Mouse (Mus musculus): ENCODE measurements around the gene Cabp2. TPM values are rescaled to one million over a fixed set of nuclear protein-coding genes. Genes with fewer than 3 reads are reported as not detected.
"Not testable (repeated sequence)": the region's sequence is repeated elsewhere in the genome, so short reads cannot be mapped to it uniquely, and the experiment has no call there.

Cabp2 gene
- polyA plus RNA-seq (2014; fragmentation: Nextera tagmentation; extraction: Ambion mirVana): not detected in 2 replicates

- Histone ChIP-seq H3K9ac (ENCODE audit: low read length) (no peak within 1 kb of the TSS), H3K36me3 (ENCODE audit: control insufficient read depth, insufficient read depth, low read length) (no peaks in the 10 kb centered on the region), H3K4me2 (ENCODE audit: low read length) (no peak within 1 kb of the TSS), H3K4me1 (ENCODE audit: control insufficient read depth in 2 of 2, insufficient read depth in 2 of 2, low read length in 2 of 2) (no peaks in the 10 kb centered on the region), H3K27ac (replicated peaks in 1 of 2; ENCODE audit: control insufficient read depth in 1 of 2, insufficient read depth in 1 of 2, low read depth in 2 of 2, low read length in 2 of 2) (no peak within 1 kb of the TSS), H3K4me3 (ENCODE audit: control insufficient read depth in 1 of 2, insufficient read depth in 1 of 2, low read depth in 1 of 2, low read length in 2 of 2) (no peak within 1 kb of the TSS), H3K9me3 (ENCODE audit: control insufficient read depth, low read length) (no peaks in the 10 kb centered on the region), H3K27me3 (ENCODE audit: control insufficient read depth, insufficient read depth, low read length) (0 out of 2 replicates have a peak, but pooled peaks cover 5% of the 10 kb centered on the region)
- ATAC-seq (ENCODE audit: insufficient number of reproducible peaks, insufficient read depth, low FRiP score, low read depth): no peak
- WGBS: 81% methylated on average over 3 of the region's 3 CpGs
Measured at GRCm38 (mm10) chr19:4081394-4081793, at the start of gene Cabp2. TSS of gene Cabp2 (plus strand) at chr19:4081578.

- Histone ChIP-seq H3K4me3 (ENCODE audit: control insufficient read depth in 1 of 2, insufficient read depth in 1 of 2, low read depth in 1 of 2, low read length in 2 of 2) (no peak overlapping the region), H3K36me3 (ENCODE audit: control insufficient read depth, insufficient read depth, low read length) (peaks cover 5% of the 10 kb centered on the region; the same call in 1 of the 2 replicates), H3K27me3 (ENCODE audit: control insufficient read depth, insufficient read depth, low read length) (no peaks in the 10 kb centered on the region), H3K9me3 (ENCODE audit: control insufficient read depth, low read length) (no peaks in the 10 kb centered on the region), H3K9ac (ENCODE audit: low read length) (no peak overlapping the region), H3K4me2 (ENCODE audit: low read length) (no peak overlapping the region), H3K27ac (replicated peaks in 1 of 2; ENCODE audit: control insufficient read depth in 1 of 2, insufficient read depth in 1 of 2, low read depth in 2 of 2, low read length in 2 of 2) (no peak overlapping the region), H3K4me1 (ENCODE audit: control insufficient read depth in 2 of 2, insufficient read depth in 2 of 2, low read length in 2 of 2) (peaks cover 0 to 3% of the 10 kb centered on the region in 2 experiments; a peak in 1 of 4 replicates)
- no peak for ATAC-seq (ENCODE audit: insufficient number of reproducible peaks, insufficient read depth, low FRiP score, low read depth)
- WGBS: 41% methylated on average over 7 of the region's 7 CpGs
Measured at GRCm38 (mm10) chr19:4032668-4033067, 48.7 kb upstream of the Cabp2 start.

DNA sequence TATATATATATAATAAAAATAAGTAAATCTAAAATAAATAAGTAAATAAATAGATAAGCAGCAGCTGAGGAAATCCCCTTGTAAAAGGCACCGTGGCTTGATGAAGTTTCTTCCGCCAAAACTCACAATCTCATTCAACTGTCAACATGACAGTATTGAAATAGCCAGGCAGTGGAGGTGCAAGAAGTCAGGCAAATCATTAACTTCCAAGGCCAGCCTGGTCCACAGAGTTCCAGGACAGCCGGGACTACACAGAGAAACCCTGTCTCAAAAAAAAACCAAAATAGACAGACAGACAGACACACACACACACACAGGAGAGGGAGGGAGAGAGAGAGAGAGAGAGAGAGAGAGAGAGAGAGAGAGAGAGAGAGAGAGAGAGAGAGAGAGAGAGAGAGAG lies 48.1 kb upstream of the Cabp2 start:
- WGBS: 70% methylated on average over 3 of the region's 3 CpGs

GRCm38 (mm10) chr19:4033742-4034141 lies 47.6 kb upstream of the Cabp2 start:
- no peak for ATAC-seq (ENCODE audit: insufficient number of reproducible peaks, insufficient read depth, low FRiP score, low read depth)
- 62% methylated on average over 5 of the region's 5 CpGs for WGBS

More for the DNA sequence above, 48.1 kb upstream of the Cabp2 start:
- ATAC-seq (ENCODE audit: insufficient number of reproducible peaks, insufficient read depth, low FRiP score, low read depth): no peak
- no peaks in the 10 kb centered on the region for H3K27me3 ChIP-seq (ENCODE audit: control insufficient read depth, insufficient read depth, low read length)
- H3K36me3 ChIP-seq (ENCODE audit: control insufficient read depth, insufficient read depth, low read length): peaks cover 5% of the 10 kb centered on the region; the same call in 1 of the 2 replicates
- no peak overlapping the region for H3K27ac ChIP-seq (replicated peaks in 1 of 2; ENCODE audit: control insufficient read depth in 1 of 2, insufficient read depth in 1 of 2, low read depth in 2 of 2, low read length in 2 of 2)
- no peak overlapping the region for H3K4me2 ChIP-seq (ENCODE audit: low read length)
- H3K9me3 ChIP-seq (ENCODE audit: control insufficient read depth, low read length): no peaks in the 10 kb centered on the region
- no peak overlapping the region for H3K4me3 ChIP-seq (ENCODE audit: control insufficient read depth in 1 of 2, insufficient read depth in 1 of 2, low read depth in 1 of 2, low read length in 2 of 2)
- H3K4me1 ChIP-seq (ENCODE audit: control insufficient read depth in 2 of 2, insufficient read depth in 2 of 2, low read length in 2 of 2): peaks cover 3 to 4% of the 10 kb centered on the region in 2 experiments
- H3K9ac ChIP-seq (ENCODE audit: low read length): no peak overlapping the region

DNA sequence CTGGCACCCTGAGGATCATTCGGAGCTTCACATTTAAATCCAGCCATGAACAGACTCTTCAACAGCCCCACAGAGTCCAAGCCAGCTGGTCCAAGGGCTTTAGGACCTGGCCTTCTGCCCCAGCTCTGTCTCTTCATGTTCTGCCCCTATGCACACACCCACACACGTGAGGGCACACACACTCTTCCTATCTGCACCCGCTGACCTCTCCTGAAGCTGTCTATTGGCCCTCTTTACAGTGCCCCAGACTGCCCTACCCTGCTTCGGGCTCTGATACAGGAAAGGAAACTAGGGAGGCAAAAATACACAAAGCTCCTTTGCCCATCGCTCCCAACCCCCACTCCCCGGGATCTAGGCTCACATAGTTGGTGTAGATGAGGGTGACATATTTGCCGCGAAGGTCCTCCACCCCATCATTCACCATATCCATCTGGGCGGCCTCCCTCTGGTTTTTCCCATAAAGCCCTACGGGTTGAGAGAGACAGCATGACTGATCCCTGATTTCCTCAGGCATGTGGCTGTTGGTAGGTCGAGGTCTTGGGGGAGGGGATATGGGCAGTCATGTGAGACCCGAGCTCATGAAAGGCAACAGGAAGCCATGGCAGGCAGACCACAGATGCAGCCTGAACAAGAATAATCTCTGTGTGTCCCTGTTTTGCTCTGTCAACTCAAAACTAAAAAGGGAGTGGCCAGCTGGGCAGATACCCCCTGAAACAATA lies 44.9 kb upstream of the Cabp2 start:
- no peak overlapping the region for H3K27ac ChIP-seq (replicated peaks in 1 of 2; ENCODE audit: control insufficient read depth in 1 of 2, insufficient read depth in 1 of 2, low read depth in 2 of 2, low read length in 2 of 2)
- H3K4me2 ChIP-seq (ENCODE audit: low read length): no peak overlapping the region
- H3K9ac ChIP-seq (ENCODE audit: low read length): no peak overlapping the region; the same call in 1 of the 2 replicates
- H3K36me3 ChIP-seq (ENCODE audit: control insufficient read depth, insufficient read depth, low read length): peaks cover 5% of the 10 kb centered on the region; the same call in 1 of the 2 replicates
- H3K4me3 ChIP-seq (ENCODE audit: control insufficient read depth in 1 of 2, insufficient read depth in 1 of 2, low read depth in 1 of 2, low read length in 2 of 2): no peak overlapping the region
- peaks cover 3 to 6% of the 10 kb centered on the region in 2 experiments for H3K4me1 ChIP-seq (ENCODE audit: control insufficient read depth in 2 of 2, insufficient read depth in 2 of 2, low read length in 2 of 2)
- no peak for ATAC-seq (ENCODE audit: insufficient number of reproducible peaks, insufficient read depth, low FRiP score, low read depth)
- H3K27me3 ChIP-seq (ENCODE audit: control insufficient read depth, insufficient read depth, low read length): no peaks in the 10 kb centered on the region
- H3K9me3 ChIP-seq (ENCODE audit: control insufficient read depth, low read length): no peaks in the 10 kb centered on the region
- WGBS: 78% methylated on average over 12 of the region's 12 CpGs

More at GRCm38 (mm10) chr19:4033742-4034141, 47.6 kb upstream of the Cabp2 start:
- no peak overlapping the region for H3K4me2 ChIP-seq (ENCODE audit: low read length)
- H3K9me3 ChIP-seq (ENCODE audit: control insufficient read depth, low read length): no peaks in the 10 kb centered on the region
- no peak overlapping the region for H3K27ac ChIP-seq (replicated peaks in 1 of 2; ENCODE audit: control insufficient read depth in 1 of 2, insufficient read depth in 1 of 2, low read depth in 2 of 2, low read length in 2 of 2)
- peaks cover 3 to 6% of the 10 kb centered on the region in 2 experiments for H3K4me1 ChIP-seq (ENCODE audit: control insufficient read depth in 2 of 2, insufficient read depth in 2 of 2, low read length in 2 of 2)
- H3K36me3 ChIP-seq (ENCODE audit: control insufficient read depth, insufficient read depth, low read length): peaks cover 5% of the 10 kb centered on the region; the same call in 1 of the 2 replicates
- H3K9ac ChIP-seq (ENCODE audit: low read length): no peak overlapping the region
- no peak overlapping the region for H3K4me3 ChIP-seq (ENCODE audit: control insufficient read depth in 1 of 2, insufficient read depth in 1 of 2, low read depth in 1 of 2, low read length in 2 of 2)
- no peaks in the 10 kb centered on the region for H3K27me3 ChIP-seq (ENCODE audit: control insufficient read depth, insufficient read depth, low read length)

DNA sequence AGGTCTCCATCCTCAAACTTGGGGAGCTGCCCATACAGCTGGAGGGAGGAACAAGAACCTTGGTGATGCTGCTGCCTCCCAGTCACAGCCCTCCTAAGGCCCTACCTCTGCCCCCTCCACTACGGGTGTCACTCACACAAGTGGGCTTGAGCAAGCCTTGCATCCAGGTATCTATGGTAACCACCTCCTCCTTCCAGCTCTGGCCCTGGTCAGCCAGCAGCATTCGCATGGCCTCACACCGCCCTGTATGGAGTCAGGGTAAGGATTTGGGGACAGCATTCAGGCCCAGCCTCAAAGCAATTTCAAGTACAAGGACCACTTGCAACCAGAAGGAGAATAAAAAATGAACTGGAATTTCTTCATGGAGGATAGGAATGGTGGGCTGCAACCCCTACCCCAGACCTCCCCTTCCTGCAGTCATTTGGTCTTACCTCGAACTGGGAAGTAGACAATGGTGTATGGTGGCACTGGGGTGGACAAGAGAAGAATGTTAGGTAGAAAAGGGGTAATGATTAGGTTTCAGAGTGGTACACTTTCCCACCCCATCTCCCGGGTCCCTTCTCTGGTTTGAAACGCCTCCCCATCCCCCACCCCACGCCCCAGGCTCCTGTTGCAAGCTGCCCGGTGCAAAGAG lies 44.1 kb upstream of the Cabp2 start:
- H3K9me3 ChIP-seq (ENCODE audit: control insufficient read depth, low read length); ATAC-seq (ENCODE audit: insufficient number of reproducible peaks, insufficient read depth, low FRiP score, low read depth); H3K27me3 ChIP-seq (ENCODE audit: control insufficient read depth, insufficient read depth, low read length); H3K4me1 ChIP-seq (ENCODE audit: control insufficient read depth in 2 of 2, insufficient read depth in 2 of 2, low read length in 2 of 2); H3K36me3 ChIP-seq (ENCODE audit: control insufficient read depth, insufficient read depth, low read length): not testable (repeated sequence)
- H3K27ac ChIP-seq (replicated peaks in 1 of 2; ENCODE audit: control insufficient read depth in 1 of 2, insufficient read depth in 1 of 2, low read depth in 2 of 2, low read length in 2 of 2): peak overlapping the region; percentile 70 to 72; a peak in 3 of 4 replicates
- 29% methylated on average over 7 of the region's 8 CpGs for WGBS
- H3K4me2 ChIP-seq (ENCODE audit: low read length): peak overlapping the region; percentile 71
- peak overlapping the region; percentile 81 for H3K9ac ChIP-seq (ENCODE audit: low read length)
- peak overlapping the region; percentile 64 to 83 for H3K4me3 ChIP-seq (ENCODE audit: control insufficient read depth in 1 of 2, insufficient read depth in 1 of 2, low read depth in 1 of 2, low read length in 2 of 2)

- Histone ChIP-seq H3K9ac (ENCODE audit: low read length) (peak within 1 kb of the TSS; percentile 81), H3K4me2 (ENCODE audit: low read length) (peak within 1 kb of the TSS; percentile 71), H3K4me1 (ENCODE audit: control insufficient read depth in 2 of 2, insufficient read depth in 2 of 2, low read length in 2 of 2) (peaks cover 3 to 6% of the 10 kb centered on the region in 2 experiments), H3K9me3 (ENCODE audit: control insufficient read depth, low read length) (no peaks in the 10 kb centered on the region), H3K27me3 (ENCODE audit: control insufficient read depth, insufficient read depth, low read length) (no peaks in the 10 kb centered on the region), H3K36me3 (ENCODE audit: control insufficient read depth, insufficient read depth, low read length) (peaks cover 5% of the 10 kb centered on the region; the same call in 1 of the 2 replicates), H3K4me3 (ENCODE audit: control insufficient read depth in 1 of 2, insufficient read depth in 1 of 2, low read depth in 1 of 2, low read length in 2 of 2) (peak within 1 kb of the TSS; percentile 64 to 83), H3K27ac (replicated peaks in 1 of 2; ENCODE audit: control insufficient read depth in 1 of 2, insufficient read depth in 1 of 2, low read depth in 2 of 2, low read length in 2 of 2) (peak within 1 kb of the TSS; percentile 72 to 81)
- peak; percentile 78 for ATAC-seq (ENCODE audit: insufficient number of reproducible peaks, insufficient read depth, low FRiP score, low read depth)
- WGBS: under 1% methylated on average over 26 of the region's 26 CpGs
Measured at GRCm38 (mm10) chr19:4037788-4038232, 43.6 kb upstream of the Cabp2 start, which contains the start of gene Gstp1. TSS of gene Gstp1 (minus strand) at chr19:4037985.

All from heart, embryonic 14.5 days (tissue).